Mouse (Mus musculus) heart, adult 2 months (tissue): ENCODE results near the gene Vmp1.

Experiments used
- CTCF ChIP-seq: fragments of 200-600 bp; IDR thresholded peaks from 2 replicates; pipeline ENCODE4 v1.8.1; 2022; ENCODE audit warnings: antibody characterized with exemption, mild to moderate bottlenecking, moderate library complexity
- POLR2A ChIP-seq: fragments of 200-500 bp; IDR thresholded peaks from 2 replicates; pipeline ENCODE4 v1.6.1; 2011; ENCODE audit warnings: mild to moderate bottlenecking, low read depth, low read length, control low read depth; ENCODE audit not compliant: insufficient read depth

DNA sequence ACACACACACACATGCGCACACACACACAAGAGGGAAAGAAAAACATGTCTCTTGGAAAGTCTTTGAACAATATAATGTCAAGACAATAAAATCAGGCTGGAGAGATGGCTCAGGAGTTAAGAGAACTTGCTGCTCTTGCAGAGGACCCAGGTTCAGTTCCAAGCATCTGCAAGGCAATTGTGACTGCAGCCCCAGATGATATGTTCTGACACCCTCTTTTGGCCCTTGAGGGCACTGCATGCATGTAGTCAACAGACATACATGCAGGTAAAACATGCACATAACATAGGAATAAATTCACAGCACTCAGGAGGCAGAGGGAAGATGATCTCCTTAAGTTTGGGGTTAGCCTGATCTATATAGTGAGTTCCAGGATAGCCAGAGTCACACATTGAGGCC lies 136.2 kb downstream of the Vmp1 start:
- peak; percentile 47 for TF ChIP-seq CTCF
- TF ChIP-seq POLR2A, result no peak
